Mouse (Mus musculus) heart, embryonic 12.5 days (tissue): ENCODE results near the gene Stat5a. TPM values are rescaled to one million over a fixed set of nuclear protein-coding genes. Genes with fewer than 3 reads are reported as not detected.

Source experiments
- ATAC-seq: fragments of 200-750 bp; cut with Nextera tagmentation; 2 replicates; pipeline ENCODE4 v1.8.0; 2017; ENCODE audit warnings: moderate TSS enrichment, moderate library complexity; ENCODE audit not compliant: insufficient number of reproducible peaks, low FRiP score
- H3K27ac ChIP-seq: fragments of 300-500 bp; sonication (generic); 2 replicates; pipeline ENCODE4 v1.5.1; 2016; ENCODE audit warnings: mild to moderate bottlenecking, moderate library complexity; ENCODE audit not compliant: poor library complexity, severe bottlenecking
- H3K27me3 ChIP-seq: fragments of 300-500 bp; sonication (generic); replicated peaks from 2 replicates; pipeline ENCODE4 v1.6.1; 2016; ENCODE audit warnings: mild to moderate bottlenecking, moderate library complexity
- H3K36me3 ChIP-seq: fragments of 300-500 bp; sonication (generic); 2 replicates; pipeline ENCODE4 v1.6.1; 2016; ENCODE audit warnings: mild to moderate bottlenecking, moderate library complexity
- H3K4me1 ChIP-seq: fragments of 300-500 bp; sonication (generic); replicated peaks from 2 replicates; pipeline ENCODE4 v1.6.1; 2016; ENCODE audit warnings: mild to moderate bottlenecking
- H3K4me2 ChIP-seq: fragments of 300-500 bp; sonication (generic); 2 replicates; pipeline ENCODE4 v1.6.1; 2016; ENCODE audit warnings: mild to moderate bottlenecking, moderate library complexity
- H3K4me3 ChIP-seq: fragments of 300-500 bp; sonication (generic); 2 replicates; pipeline ENCODE4 v1.5.1; 2016; ENCODE audit warnings: mild to moderate bottlenecking
- H3K9ac ChIP-seq: fragments of 300-500 bp; sonication (generic); 2 replicates; pipeline ENCODE4 v1.6.1; 2016; ENCODE audit warnings: mild to moderate bottlenecking, moderate library complexity
- H3K9me3 ChIP-seq: fragments of 300-500 bp; sonication (generic); replicated peaks from 2 replicates; pipeline ENCODE4 v1.6.1; 2016; ENCODE audit warnings: mild to moderate bottlenecking, moderate library complexity
- WGBS: fragments of 180-500 bp; shearing (Covaris S2); methylation state at CpG from one replicate; pipeline ENCODE4 v1.1.7; 2016; 5-methylcytosine and 5-hydroxymethylcytosine counted together
- polyA plus RNA-seq: library from polyadenylated mRNA; unstranded; fragments of >200 nt; fragmentation: Nextera tagmentation; extraction: Ambion mirVana; gene quantifications from 2 replicates; pipeline ENCODE4 v1.2.1, GENCODE M21; 2016

Stat5a gene
- polyA plus RNA-seq, 1 experiment from 2014 or later: 6.6 TPM

- Histone ChIP-seq H3K27me3 (no peaks in the 10 kb centered on the region), H3K27ac (0 out of 2 replicates have a peak overlapping the region, but pooled peaks have one; percentile 31), H3K9me3 (no peaks in the 10 kb centered on the region), H3K36me3 (peaks cover 67% of the 10 kb centered on the region), H3K9ac (0 out of 2 replicates have a peak overlapping the region, but pooled peaks have one; percentile 40), H3K4me3 (no peak overlapping the region), H3K4me1 (peaks cover 38% of the 10 kb centered on the region), H3K4me2 (no peak overlapping the region)
- no peak for ATAC-seq
- WGBS: 89% methylated on average over 4 of the region's 4 CpGs
Measured at GRCm38 (mm10) chr11:100887236-100887635, 28.1 kb downstream of the Stat5a start.

GRCm38 (mm10) chr11:100887764-100888163 is 28.6 kb downstream of the Stat5a start:
- Histone ChIP-seq H3K4me2 (no peak overlapping the region), H3K9me3 (no peaks in the 10 kb centered on the region), H3K4me1 (peaks cover 43% of the 10 kb centered on the region), H3K9ac (no peak overlapping the region), H3K27ac (no peak overlapping the region), H3K4me3 (no peak overlapping the region), H3K36me3 (peaks cover 71% of the 10 kb centered on the region), H3K27me3 (no peaks in the 10 kb centered on the region)
- ATAC-seq: no peak
- 62% methylated on average over 3 of the region's 3 CpGs for WGBS

GRCm38 (mm10) chr11:100888348-100888820 is 29.2 kb downstream of the Stat5a start:
- ATAC-seq: no peak
- no peak overlapping the region for H3K4me3 ChIP-seq
- H3K9me3 ChIP-seq: no peaks in the 10 kb centered on the region
- H3K27me3 ChIP-seq: no peaks in the 10 kb centered on the region
- no peak overlapping the region for H3K9ac ChIP-seq
- H3K4me2 ChIP-seq: no peak overlapping the region
- 61% methylated on average over 10 of the region's 10 CpGs for WGBS
- peaks cover 43% of the 10 kb centered on the region for H3K4me1 ChIP-seq
- peaks cover 76% of the 10 kb centered on the region for H3K36me3 ChIP-seq
- H3K27ac ChIP-seq: no peak overlapping the region

DNA sequence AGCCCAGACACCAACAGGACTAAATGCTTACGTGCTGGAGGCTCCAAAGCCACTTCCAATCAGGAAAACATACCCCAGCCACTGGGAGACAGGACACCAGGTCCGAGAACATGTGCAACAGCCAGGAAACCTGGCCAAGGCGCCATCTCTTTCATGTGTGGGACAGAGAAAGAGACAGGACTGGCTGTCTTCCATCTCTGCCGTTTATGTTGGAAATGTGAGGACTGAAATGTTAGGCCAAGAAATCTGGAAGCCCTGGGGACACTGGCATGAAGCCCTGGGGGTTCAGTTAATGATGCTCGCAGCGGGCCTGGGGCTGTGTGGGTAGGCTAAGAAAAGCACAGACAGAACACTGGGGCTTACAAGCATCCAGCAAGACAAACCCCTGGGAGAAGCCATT is 31.3 kb downstream of the Stat5a start:
- no peaks in the 10 kb centered on the region for H3K9me3 ChIP-seq
- ATAC-seq: no peak
- H3K36me3 ChIP-seq: peaks cover 72% of the 10 kb centered on the region
- 87% methylated on average over 6 of the region's 6 CpGs for WGBS
- peaks cover 50% of the 10 kb centered on the region for H3K4me1 ChIP-seq
- H3K27ac ChIP-seq: no peak overlapping the region
- no peak overlapping the region for H3K4me2 ChIP-seq
- no peak overlapping the region for H3K4me3 ChIP-seq
- H3K27me3 ChIP-seq: no peaks in the 10 kb centered on the region
- no peak overlapping the region for H3K9ac ChIP-seq

GRCm38 (mm10) chr11:100891256-100892123 is 32.3 kb downstream of the Stat5a start:
- ATAC-seq: peak; percentile 89
- peak overlapping the region; percentile 83 for H3K27ac ChIP-seq
- peak overlapping the region; percentile 40; the same call in 1 of the 2 replicates for H3K9ac ChIP-seq
- no peaks in the 10 kb centered on the region for H3K9me3 ChIP-seq
- peaks cover 43% of the 10 kb centered on the region for H3K4me1 ChIP-seq
- peaks cover 72% of the 10 kb centered on the region for H3K36me3 ChIP-seq
- H3K4me2 ChIP-seq: 0 out of 2 replicates have a peak overlapping the region, but pooled peaks have one; percentile 12
- no peaks in the 10 kb centered on the region for H3K27me3 ChIP-seq
- WGBS: 44% methylated on average over 15 of the region's 15 CpGs
- H3K4me3 ChIP-seq: no peak overlapping the region

GRCm38 (mm10) chr11:100892435-100892834 is 33.3 kb downstream of the Stat5a start:
- no peaks in the 10 kb centered on the region for H3K9me3 ChIP-seq
- H3K27ac ChIP-seq: peak overlapping the region; percentile 36; the same call in 1 of the 2 replicates
- peaks cover 71% of the 10 kb centered on the region for H3K36me3 ChIP-seq
- WGBS: 64% methylated on average over 5 of the region's 5 CpGs
- no peak overlapping the region for H3K4me2 ChIP-seq
- peaks cover 34% of the 10 kb centered on the region for H3K4me1 ChIP-seq
- H3K27me3 ChIP-seq: no peaks in the 10 kb centered on the region
- H3K9ac ChIP-seq: no peak overlapping the region
- ATAC-seq: no peak
- no peak overlapping the region for H3K4me3 ChIP-seq

- Histone ChIP-seq H3K4me2 (peak overlapping the region; percentile 39), H3K9ac (0 out of 2 replicates have a peak overlapping the region, but pooled peaks have one; percentile 37), H3K9me3 (no peaks in the 10 kb centered on the region), H3K27ac (no peak overlapping the region), H3K27me3 (no peaks in the 10 kb centered on the region), H3K36me3 (peaks cover 77% of the 10 kb centered on the region), H3K4me1 (peaks cover 32% of the 10 kb centered on the region), H3K4me3 (no peak overlapping the region)
- 18% methylated on average over 9 of the region's 9 CpGs for WGBS
- ATAC-seq: peak; percentile 60
Measured at GRCm38 (mm10) chr11:100893482-100893881, 34.3 kb downstream of the Stat5a start.

GRCm38 (mm10) chr11:100894146-100894918 is 35.2 kb downstream of the Stat5a start:
- Histone ChIP-seq H3K27ac (no peak overlapping the region), H3K4me3 (no peak overlapping the region), H3K9me3 (no peaks in the 10 kb centered on the region), H3K9ac (0 out of 2 replicates have a peak overlapping the region, but pooled peaks have one; percentile 37), H3K36me3 (peaks cover 77% of the 10 kb centered on the region), H3K4me1 (peaks cover 27% of the 10 kb centered on the region), H3K4me2 (no peak overlapping the region), H3K27me3 (no peaks in the 10 kb centered on the region)
- 70% methylated on average over 9 of the region's 9 CpGs for WGBS
- no peak for ATAC-seq

GRCm38 (mm10) chr11:100896078-100896477 is 36.9 kb downstream of the Stat5a start:
- Histone ChIP-seq H3K9ac (no peak overlapping the region), H3K9me3 (no peaks in the 10 kb centered on the region), H3K27ac (no peak overlapping the region), H3K4me1 (peaks cover 21% of the 10 kb centered on the region), H3K4me2 (no peak overlapping the region), H3K27me3 (no peaks in the 10 kb centered on the region), H3K4me3 (no peak overlapping the region), H3K36me3 (peaks cover 71% of the 10 kb centered on the region)
- 79% methylated on average over 10 of the region's 10 CpGs for WGBS
- ATAC-seq: no peak

DNA sequence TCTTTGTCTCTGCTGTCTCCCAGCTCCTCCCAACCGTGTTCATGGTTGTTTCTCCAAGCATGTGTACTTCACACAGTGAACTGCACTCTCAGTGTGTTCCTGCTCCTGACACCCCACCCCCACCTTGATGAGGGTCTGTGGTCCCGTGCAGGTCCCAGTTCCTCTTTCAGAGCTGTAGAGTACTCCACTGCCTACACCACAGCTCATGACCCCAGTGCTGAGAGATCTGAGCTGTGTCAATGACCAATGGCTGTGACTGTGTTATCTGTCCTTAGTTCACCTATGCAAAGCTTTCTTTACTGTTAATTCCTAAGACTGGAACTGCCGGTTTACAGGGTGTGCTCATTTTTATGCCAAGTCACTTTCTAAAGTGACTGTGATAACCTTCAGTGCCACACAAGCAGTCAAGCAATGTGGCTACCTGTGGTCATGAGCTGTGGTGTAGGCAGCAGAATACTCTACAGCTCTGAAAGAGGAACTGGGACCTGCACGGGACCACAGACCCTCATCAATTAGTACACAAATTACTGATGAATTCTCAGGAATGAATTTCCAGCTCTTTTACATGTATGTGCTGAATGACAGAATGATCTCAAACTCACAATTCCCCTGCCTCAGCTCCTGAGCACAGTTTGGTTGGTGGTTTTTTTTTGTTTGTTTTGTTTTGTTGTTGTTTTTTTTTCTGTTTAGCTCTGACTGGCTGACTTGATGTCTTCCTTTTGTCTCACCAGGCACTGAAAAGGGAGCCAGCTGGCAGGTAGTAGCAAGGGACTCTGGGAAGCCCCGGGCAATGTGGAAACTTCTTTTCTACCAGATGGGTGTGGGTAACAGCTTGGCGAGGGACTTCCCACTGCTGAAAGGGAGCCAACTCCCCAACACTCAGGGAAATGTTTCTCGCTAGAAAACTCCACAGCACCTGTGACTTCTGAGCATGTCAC is 38.4 kb downstream of the Stat5a start:
- ATAC-seq: no peak
- Histone ChIP-seq H3K4me3 (no peak overlapping the region), H3K4me2 (no peak overlapping the region), H3K4me1 (peaks cover 9% of the 10 kb centered on the region; the same call in 1 of the 2 replicates), H3K9ac (no peak overlapping the region), H3K9me3 (0 out of 2 replicates have a peak, but pooled peaks cover 4% of the 10 kb centered on the region), H3K27ac (no peak overlapping the region), H3K27me3 (no peaks in the 10 kb centered on the region), H3K36me3 (peaks cover 75% of the 10 kb centered on the region)
- 81% methylated on average over 7 of the region's 7 CpGs for WGBS
